In genomic region chr19:5877618-5878361, GRCm38 (mm10) we compare ENCODE assay signal across 8 mouse cellular contexts. TPM values are rescaled to one million over a fixed set of nuclear protein-coding genes. Genes with fewer than 3 reads are reported as not detected.
DNase-seq lines count a peak whose midpoint lies in the region; ATAC-seq and TF ChIP-seq lines count a peak whose summit lies in the region.

Gene Slc25a45 (plus strand): TSS chr19:5877808.

- H3K4me1 ChIP-seq in hindbrain, postnatal 0 days (ENCODE audit: insufficient read depth, low read length): peaks cover 14% of the 10 kb centered on the region

- H3K27me3 ChIP-seq in hindbrain, postnatal 0 days (ENCODE audit: insufficient read depth, low read length): no peaks in the 10 kb centered on the region

- 46% methylated on average over 15 of the region's 15 CpGs for WGBS in hindbrain, postnatal 0 days

- no peak within 1 kb of the TSS for H3K4me3 ChIP-seq in hindbrain, postnatal 0 days (ENCODE audit: low read length)

- H3K4me2 ChIP-seq in hindbrain, postnatal 0 days (ENCODE audit: low read depth, low read length): peak within 1 kb of the TSS; percentile 28; the same call in 1 of the 2 replicates

- peak; percentile 83 for ATAC-seq in activated CD4-positive, CD25-positive, alpha-beta regulatory T cell, adult 4 months
- ATAC-seq in common myeloid progenitor, adult 5-6 weeks (replicated peaks; ENCODE audit: low read depth, poor library complexity, severe bottlenecking): peak; percentile 64
- ATAC-seq in hindbrain, postnatal 0 days: peak; percentile 66
- peak; percentile 72 for ATAC-seq in megakaryocyte, adult 5-6 weeks (ENCODE audit: poor library complexity, severe bottlenecking)

- peak; percentile 89 for TF ChIP-seq CTCF in hindbrain, postnatal 0 days (IDR thresholded peaks at IDR 0.05; ENCODE audit: low read depth)

- no peaks in the 10 kb centered on the region for H3K9me3 ChIP-seq in hindbrain, postnatal 0 days (ENCODE audit: low read length)

- peak within 1 kb of the TSS; percentile 65 for H3K27ac ChIP-seq in hindbrain, postnatal 0 days

- peak within 1 kb of the TSS; percentile 22; the same call in 1 of the 2 replicates for H3K9ac ChIP-seq in hindbrain, postnatal 0 days (replicated peaks; ENCODE audit: low read length)

- peak; percentile 49 to 61 for DNase-seq in gastrocnemius, adult 8-10 months (ENCODE audit: low spot score in 2 of 2)
- DNase-seq in hindbrain, postnatal 0 days (ENCODE audit: low spot score): peak; percentile 81
- DNase-seq in left cerebral cortex, adult 8-10 months (ENCODE audit: low spot score in 2 of 2): peak; percentile 59 to 80
- peak; percentile 71 for DNase-seq in right cerebral cortex, postnatal 25 days
- DNase-seq in yolk sac, embryonic 10.5 days (ENCODE audit: low spot score): peak; percentile 38

- no peaks in the 10 kb centered on the region for H3K36me3 ChIP-seq in hindbrain, postnatal 0 days (ENCODE audit: insufficient read depth, low read length)

RNA-seq across cellular contexts. Expression of gene Slc25a45, which starts in this region (rescaled TPM):
- 10 to 100 TPM; 43.3 to 60.2 TPM for polyA plus RNA-seq in activated CD4-positive, CD25-positive, alpha-beta regulatory T cell, adult 4 months (2017; shearing (Covaris generic))
- total RNA-seq in common myeloid progenitor, adult 5-6 weeks (2017): 34.0 and 41.0 TPM in 2 replicates
- 1 to 10 TPM in 3 of 4 experiments, under 1 TPM in 1; 0.80 to 1.3 (median 1.1) TPM for total RNA-seq in gastrocnemius, adult 8-10 months (2022)
- total RNA-seq in hindbrain, postnatal 0 days (2014; rRNA removed): 2.1 and 6.0 TPM in 2 replicates
- polyA plus RNA-seq in hindbrain, postnatal 0 days (2015; fragmentation: Nextera tagmentation; extraction: Ambion mirVana): 1.8 and 2.8 TPM in 2 replicates
- 1 to 10 TPM; 3.2 to 5.1 (median 4.1) TPM for total RNA-seq in left cerebral cortex, adult 8-10 months (2022)
- total RNA-seq in megakaryocyte, adult 5-6 weeks (2015): 55.6 and 67.9 TPM in 2 replicates
- total RNA-seq in megakaryocyte, adult 5-6 weeks (2017): 69.1 and 73.5 TPM in 2 replicates

Comparison
In these comparisons a context has a peak if more than half of its experiments do, and no peak if none do; other contexts are left out.
1. RNA of gene Slc25a45 (polyA plus RNA-seq): 43.3 to 60.2 TPM in activated CD4-positive, CD25-positive, alpha-beta regulatory T cell, adult 4 months; 1.8 to 2.8 TPM in hindbrain, postnatal 0 days; every median in the first group is over 10 times any median in the second.
2. Peak in every context shown above with its lines, with median percentiles within 50 percentile points of each other: ATAC-seq and DNase-seq.